Mouse (Mus musculus): ENCODE results near the gene Fam71a.

GRCm38 (mm10) chr1:191123696-191124095 lies 40.9 kb downstream of the Fam71a start:
- TF ChIP-seq CTCF (IDR thresholded peaks at IDR 0.05) (no peak), EP300 (IDR thresholded peaks at IDR 0.05) (no peak)
